Mouse (Mus musculus): ENCODE measurements around the gene Prep.

DNA sequence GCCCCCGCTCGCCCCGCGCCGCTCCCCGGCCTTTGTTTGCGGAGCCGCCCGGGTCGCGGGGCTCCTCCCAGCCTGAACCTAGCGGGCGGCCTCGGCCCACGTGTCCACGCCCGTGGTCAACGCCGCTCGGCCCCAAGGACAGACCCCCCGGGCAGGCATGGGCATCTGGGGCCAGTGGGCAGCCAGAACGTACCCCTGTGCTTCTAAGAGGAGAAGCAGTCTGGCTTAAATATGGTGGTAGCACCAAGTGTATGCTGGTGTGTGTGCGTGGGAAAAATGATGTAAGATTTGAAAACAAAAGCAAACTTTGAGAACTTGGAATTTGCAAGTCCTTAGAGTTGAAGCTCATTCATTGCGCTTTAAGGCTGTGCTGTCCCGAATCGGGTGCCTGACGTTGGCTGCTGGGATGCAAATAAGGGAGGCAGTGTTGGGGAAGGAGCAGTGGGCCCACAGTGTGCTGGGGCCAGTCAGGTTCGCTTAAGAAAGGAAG lies 478 bp downstream of the Prep start:
- TF ChIP-seq USF1 (IDR thresholded peaks at IDR 0.05; ENCODE audit: low read depth) (no peak), POLR2AphosphoS2 (IDR thresholded peaks at IDR 0.05; ENCODE audit: insufficient read length, low read depth) (no peak), POLR2A (IDR thresholded peaks at IDR 0.05; ENCODE audit: insufficient read length, low read depth) (no peak), E2F4 (IDR thresholded peaks at IDR 0.05; ENCODE audit: insufficient read depth) (no peak), REST (IDR thresholded peaks at IDR 0.05; ENCODE audit: insufficient read depth, insufficient read length) (no peak), TCF3 (IDR thresholded peaks at IDR 0.05; ENCODE audit: insufficient read length, low read depth) (no peak), MAX (IDR thresholded peaks at IDR 0.05; ENCODE audit: low read depth) (no peak), CEBPB (IDR thresholded peaks at IDR 0.05; ENCODE audit: insufficient read depth, poor library complexity, severe bottlenecking) (no peak), TCF12 (IDR thresholded peaks at IDR 0.05; ENCODE audit: insufficient read depth, poor library complexity, severe bottlenecking) (no peak)
